Mouse (Mus musculus) effector memory CD4-positive, alpha-beta T cell, adult 7 months (primary cell): ENCODE measurements around the gene Tuba1a. TPM values are rescaled to one million over a fixed set of nuclear protein-coding genes. Genes with fewer than 3 reads are reported as not detected.

Source experiments
- polyA plus RNA-seq: library from polyadenylated mRNA; unstranded; fragments of 100-300 nt; shearing (Covaris generic); gene quantifications from one replicate; pipeline ENCODE4 v1.2.1, GENCODE M21; 2017

The Tuba1a gene
- 205 TPM for polyA plus RNA-seq

GRCm38 (mm10) chr15:98953401-98954356, at the start of gene Tuba1a, which contains the start of gene Gm49450:
Gene Tuba1a, minus strand, starts transcription at chr15:98953703.
Gene Gm49450, minus strand, starts transcription at chr15:98953551.

GRCm38 (mm10) chr15:98934217-98934839, 19.2 kb downstream of the Tuba1a start, which contains the start of gene Tuba1b:
Gene Tuba1b, minus strand, starts transcription at chr15:98934565.

DNA sequence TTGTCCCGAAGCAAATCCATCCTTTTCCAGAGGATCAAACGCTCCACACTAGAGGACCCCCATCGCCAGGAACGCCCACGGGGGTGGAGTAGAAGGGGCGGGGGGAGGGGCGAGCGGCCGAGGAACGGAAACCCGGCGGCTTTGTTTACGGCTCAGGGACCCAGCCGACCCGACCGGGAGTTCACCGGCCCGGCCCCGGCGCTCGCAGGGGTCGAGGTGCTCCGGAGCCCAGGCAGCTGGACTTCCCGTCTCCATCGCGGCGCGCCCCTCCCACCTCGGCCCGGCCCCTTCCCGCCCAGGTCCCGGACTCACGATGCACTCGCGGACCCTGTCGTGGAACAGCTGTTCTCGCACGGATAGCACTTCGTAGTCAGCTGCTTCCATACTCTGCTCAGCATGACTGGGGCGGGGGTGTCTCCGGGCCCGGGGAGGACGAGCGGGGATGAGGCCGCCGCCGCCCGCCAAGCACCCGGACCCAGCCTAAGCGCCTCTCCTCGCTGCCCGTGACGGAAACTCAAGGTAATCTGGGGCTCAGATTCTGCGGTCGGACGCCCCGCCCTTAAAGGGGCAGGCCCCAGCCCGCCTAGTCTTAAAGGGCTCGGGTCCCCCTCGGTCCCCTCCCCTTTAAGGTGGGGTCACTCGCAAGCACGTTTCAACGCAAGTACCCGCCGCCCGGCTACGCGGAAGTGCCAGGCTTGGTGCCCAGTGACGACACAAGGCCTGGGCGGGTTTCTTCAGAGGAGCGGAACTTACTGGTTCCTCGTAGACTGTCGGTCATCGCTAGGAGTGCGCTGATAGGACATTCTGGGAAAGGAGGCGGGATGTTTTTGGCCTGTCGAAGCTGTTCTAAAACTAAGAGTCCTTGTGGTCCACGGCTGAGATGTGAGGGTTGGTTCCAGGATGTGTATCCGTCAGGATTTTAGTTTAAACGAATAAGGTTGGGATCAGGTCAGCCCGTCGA, 35.7 kb downstream of the Tuba1a start, which contains the start of gene Lmbr1l:
Gene Lmbr1l, minus strand, starts transcription at position 694 of the 961 bp plus-strand sequence.

Other genes starting within 250 kb of the Tuba1a start
- gene Ccdc65, start 245.5 kb downstream of the Tuba1a start, polyA plus RNA-seq: 0.48 TPM
- gene Fkbp11, start 225.5 kb downstream of the Tuba1a start, polyA plus RNA-seq: not detected
- gene Arf3, start 190.5 kb downstream of the Tuba1a start, polyA plus RNA-seq: 84.9 TPM
- not detected for gene Wnt10b, start 175.6 kb downstream of the Tuba1a start, polyA plus RNA-seq
- gene Wnt1, start 163.8 kb downstream of the Tuba1a start, polyA plus RNA-seq: not detected
- 0.20 TPM for gene Ddn, start 144.2 kb downstream of the Tuba1a start, polyA plus RNA-seq
- gene Prkag1, start 122.2 kb downstream of the Tuba1a start, polyA plus RNA-seq: 111 TPM
- 21.8 TPM for gene Kmt2d, start 82.5 kb downstream of the Tuba1a start, polyA plus RNA-seq
- 29.6 TPM for gene Rhebl1, start 59.2 kb downstream of the Tuba1a start, polyA plus RNA-seq
- 0.09 TPM for gene Dhh, start 55.2 kb downstream of the Tuba1a start, polyA plus RNA-seq
- gene Lmbr1l, start 35.5 kb downstream of the Tuba1a start, polyA plus RNA-seq: 95.0 TPM
- gene Tuba1b, start 19.1 kb downstream of the Tuba1a start, polyA plus RNA-seq: 267 TPM
- gene Gm49450, start 152 bp downstream of the Tuba1a start, polyA plus RNA-seq: not detected
- gene Tuba1c, start 76.2 kb upstream of the Tuba1a start, polyA plus RNA-seq: 35.8 TPM
- gene Prph, start 101.5 kb upstream of the Tuba1a start, polyA plus RNA-seq: not detected
- gene Troap, start 120.9 kb upstream of the Tuba1a start, polyA plus RNA-seq: not detected
- gene C1ql4, start 134.1 kb upstream of the Tuba1a start, polyA plus RNA-seq: not detected
- gene Dnajc22, start 139.5 kb upstream of the Tuba1a start, polyA plus RNA-seq: 0.33 TPM
- gene Spats2, start 172.2 kb upstream of the Tuba1a start, polyA plus RNA-seq: 1.3 TPM